In the genomic region with DNA sequence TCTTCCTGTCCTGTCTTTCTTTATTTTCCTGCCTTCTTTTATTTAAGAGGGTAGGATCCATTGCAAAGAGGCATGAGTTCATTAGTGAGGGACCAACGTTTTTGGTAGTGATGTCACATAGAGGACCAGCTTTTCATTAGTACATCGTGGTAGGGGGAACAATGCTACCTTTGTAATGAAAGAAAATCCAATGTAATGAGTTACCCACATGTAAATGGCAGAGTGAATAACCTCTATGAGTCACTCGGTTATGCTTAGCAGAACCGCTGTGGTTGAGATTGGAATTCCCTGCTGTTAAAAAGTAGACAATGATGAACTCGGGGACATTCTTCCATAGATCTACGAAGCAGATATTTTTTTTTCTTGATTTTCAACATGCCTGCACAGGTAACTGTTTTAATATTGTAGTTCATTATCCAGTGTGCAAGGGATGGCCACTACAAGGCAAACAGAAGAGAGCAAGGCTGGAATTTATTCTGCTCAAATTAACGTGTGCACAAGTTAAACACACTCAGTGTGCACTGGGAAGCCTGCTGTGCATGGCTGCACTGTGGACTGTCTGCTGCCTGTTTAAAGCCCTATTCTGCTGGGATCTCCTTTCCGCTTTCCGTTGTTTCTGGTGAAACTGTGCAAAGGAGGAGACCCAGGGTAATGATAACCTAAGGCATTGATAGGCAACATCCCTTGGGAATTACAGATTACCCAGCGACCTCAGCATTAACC, we compare ENCODE assay signal across 21 mouse cellular contexts.
DNase-seq lines count a peak whose midpoint lies in the region; ATAC-seq and TF ChIP-seq lines count a peak whose summit lies in the region.
"Had no signal": no experiment of that assay in that cellular context is flagged by ENCODE, and none has a peak within 500 bp of the region (broad histone marks: within the 10 kb centered on the region; RNA-seq: fewer than 3 reads in every experiment).

No protein-coding gene starts in this region.

- 71% methylated on average over 10 of the region's 10 CpGs for whole genome bisulfite sequencing in intestine, embryonic 14.5 days
- 74% methylated on average over 10 of the region's 10 CpGs for WGBS in intestine, embryonic 16.5 days
- 13% methylated on average over 10 of the region's 10 CpGs for WGBS in forebrain, embryonic 15.5 days
- WGBS in liver, embryonic 12.5 days (ENCODE audit: insufficient replicate concordance) = 62% methylated on average over 10 of the region's 10 CpGs

- no peaks in the 10 kb centered on the region for H3K4me1 ChIP-seq in intestine, embryonic 14.5 days (replicated peaks; ENCODE audit: control insufficient read depth, insufficient read depth, low read length)
- H3K4me1 ChIP-seq in intestine, embryonic 16.5 days (ENCODE audit: control insufficient read depth, insufficient read depth, low read length) = no peaks in the 10 kb centered on the region
- 0 out of 2 replicates have a peak, but pooled peaks cover 8% of the 10 kb centered on the region for H3K4me1 ChIP-seq in forebrain, embryonic 15.5 days
- H3K4me1 ChIP-seq in liver, embryonic 12.5 days = no peaks in the 10 kb centered on the region
- H3K4me1 ChIP-seq: neural tube, embryonic 15.5 days had no signal

- peak; percentile 38 for DNase-seq in intestine, embryonic 14.5 days (ENCODE audit: low spot score)
- DNase-seq in brain, embryonic 14.5 days (ENCODE audit: low read depth) = peak; percentile 77
- no peak for DNase-seq in lung, postnatal 10 days
- DNase-seq: cerebellum, adult 11-12 months; cerebellum, postnatal 10 days; gastrocnemius, postnatal 10 days; kidney, adult 2 months; kidney, postnatal 10 days; liver; right cerebral cortex, postnatal 14 days; thymus, adult 2 months; thymus, postnatal 4 days had no signal

- no peaks in the 10 kb centered on the region for H3K9me3 ChIP-seq in intestine, embryonic 14.5 days (ENCODE audit: control insufficient read depth, low read length)
- H3K9me3 ChIP-seq in intestine, embryonic 16.5 days (ENCODE audit: control insufficient read depth, low read length) = no peaks in the 10 kb centered on the region
- no peaks in the 10 kb centered on the region for H3K9me3 ChIP-seq in forebrain, embryonic 15.5 days
- H3K9me3 ChIP-seq in liver, embryonic 12.5 days (replicated peaks) = no peaks in the 10 kb centered on the region
- H3K9me3 ChIP-seq: heart, embryonic 10.5 days; limb, embryonic 10.5 days; neural tube, embryonic 15.5 days had no signal

- no peak overlapping the region for H3K4me3 ChIP-seq in intestine, embryonic 14.5 days (ENCODE audit: low read depth, low read length)
- no peak overlapping the region for H3K4me3 ChIP-seq in intestine, embryonic 16.5 days (ENCODE audit: low read length)
- no peak overlapping the region for H3K4me3 ChIP-seq in C2C12 (ENCODE audit: insufficient read depth, poor library complexity, severe bottlenecking)
- H3K4me3 ChIP-seq in forebrain, embryonic 15.5 days = no peak overlapping the region
- no peak overlapping the region for H3K4me3 ChIP-seq in liver, embryonic 12.5 days
- H3K4me3 ChIP-seq: erythroblast, embryonic 14.5 days; heart, embryonic 10.5 days; limb, embryonic 10.5 days; neural tube, embryonic 15.5 days had no signal

- ATAC-seq in intestine, embryonic 14.5 days (replicated peaks; ENCODE audit: low FRiP score, low TSS enrichment, low read depth) = no peak
- ATAC-seq in intestine, embryonic 16.5 days = no peak
- ATAC-seq in forebrain, embryonic 15.5 days (replicated peaks) = peak; percentile 72
- no peak for ATAC-seq in liver, embryonic 12.5 days

- TF ChIP-seq POLR2A in brain, embryonic 14.5 days (IDR thresholded peaks at IDR 0.05; ENCODE audit: borderline replicate concordance, extremely low read depth, insufficient read depth, insufficient read length, poor library complexity, severe bottlenecking) = no peak

- no peaks in the 10 kb centered on the region for H3K79me2 ChIP-seq in C2C12 (ENCODE audit: control insufficient read depth, insufficient read depth)

- no peak overlapping the region for H3K27ac ChIP-seq in intestine, embryonic 14.5 days (ENCODE audit: low read depth)
- H3K27ac ChIP-seq in intestine, embryonic 16.5 days (ENCODE audit: low read length) = no peak overlapping the region
- H3K27ac ChIP-seq in forebrain, embryonic 15.5 days (replicated peaks) = no peak overlapping the region
- H3K27ac ChIP-seq in liver, embryonic 12.5 days = no peak overlapping the region
- H3K27ac ChIP-seq: heart, embryonic 10.5 days; limb, embryonic 10.5 days; macrophage; neural tube, embryonic 15.5 days had no signal

- no peak overlapping the region for H3ac ChIP-seq in C2C12 (ENCODE audit: control insufficient read depth, insufficient read length, low read depth)

- no peaks in the 10 kb centered on the region for H3K36me3 ChIP-seq in intestine, embryonic 14.5 days (ENCODE audit: control insufficient read depth, insufficient read depth, low read length)
- no peaks in the 10 kb centered on the region for H3K36me3 ChIP-seq in intestine, embryonic 16.5 days (ENCODE audit: control insufficient read depth, insufficient read depth, low read length)
- no peaks in the 10 kb centered on the region for H3K36me3 ChIP-seq in C2C12 (ENCODE audit: control insufficient read depth, insufficient read depth)
- H3K36me3 ChIP-seq in forebrain, embryonic 15.5 days = no peaks in the 10 kb centered on the region
- H3K36me3 ChIP-seq in liver, embryonic 12.5 days = no peaks in the 10 kb centered on the region
- H3K36me3 ChIP-seq: heart, embryonic 10.5 days; limb, embryonic 10.5 days; neural tube, embryonic 15.5 days had no signal

- H3K9ac ChIP-seq in intestine, embryonic 14.5 days (ENCODE audit: low read length) = no peak overlapping the region
- no peak overlapping the region for H3K9ac ChIP-seq in intestine, embryonic 16.5 days (ENCODE audit: low read depth, low read length)
- no peak overlapping the region for H3K9ac ChIP-seq in forebrain, embryonic 15.5 days (replicated peaks)
- H3K9ac ChIP-seq in liver, embryonic 12.5 days = no peak overlapping the region
- H3K9ac ChIP-seq: neural tube, embryonic 15.5 days had no signal

- no peak for TF ChIP-seq CTCF in C2C12 (IDR thresholded peaks at IDR 0.05; ENCODE audit: control insufficient read depth, insufficient read depth, insufficient read length)
- no peak for TF ChIP-seq CTCF in brain, embryonic 14.5 days (IDR thresholded peaks at IDR 0.05; ENCODE audit: borderline replicate concordance, extremely low read depth, insufficient read depth, insufficient read length)

- no peaks in the 10 kb centered on the region for H3K79me3 ChIP-seq in C2C12 (ENCODE audit: low read depth)

- no peak overlapping the region for H3K4me2 ChIP-seq in intestine, embryonic 14.5 days (ENCODE audit: low read length)
- no peak overlapping the region for H3K4me2 ChIP-seq in intestine, embryonic 16.5 days (ENCODE audit: low read depth, low read length)
- no peak overlapping the region for H3K4me2 ChIP-seq in forebrain, embryonic 15.5 days (replicated peaks)
- no peak overlapping the region for H3K4me2 ChIP-seq in liver, embryonic 12.5 days
- H3K4me2 ChIP-seq: neural tube, embryonic 15.5 days had no signal

- no peaks in the 10 kb centered on the region for H3K27me3 ChIP-seq in intestine, embryonic 14.5 days (replicated peaks; ENCODE audit: control insufficient read depth, insufficient read depth, low read length)
- H3K27me3 ChIP-seq in intestine, embryonic 16.5 days (replicated peaks; ENCODE audit: control insufficient read depth, insufficient read depth, low read length) = no peaks in the 10 kb centered on the region
- H3K27me3 ChIP-seq in C2C12 (ENCODE audit: control insufficient read depth, insufficient read depth, insufficient read length) = no peaks in the 10 kb centered on the region
- H3K27me3 ChIP-seq in forebrain, embryonic 15.5 days = no peaks in the 10 kb centered on the region
- no peaks in the 10 kb centered on the region for H3K27me3 ChIP-seq in liver, embryonic 12.5 days (replicated peaks)
- H3K27me3 ChIP-seq: neural tube, embryonic 15.5 days had no signal

TF ChIP-seq in C2C12, 6 proteins besides CTCF, POLR2A, EP300 and RAD21:
- peak; percentile 24 for TF ChIP-seq FOSL1 (IDR thresholded peaks at IDR 0.05; ENCODE audit: insufficient read depth, low read length, poor library complexity, severe bottlenecking)
- TF ChIP-seq USF1 (IDR thresholded peaks at IDR 0.05; ENCODE audit: low read depth) = no peak
- TF ChIP-seq MAX (IDR thresholded peaks at IDR 0.05) = no peak
- no peak for TF ChIP-seq CEBPB (IDR thresholded peaks at IDR 0.05; ENCODE audit: low read depth)
